In the genomic region with DNA sequence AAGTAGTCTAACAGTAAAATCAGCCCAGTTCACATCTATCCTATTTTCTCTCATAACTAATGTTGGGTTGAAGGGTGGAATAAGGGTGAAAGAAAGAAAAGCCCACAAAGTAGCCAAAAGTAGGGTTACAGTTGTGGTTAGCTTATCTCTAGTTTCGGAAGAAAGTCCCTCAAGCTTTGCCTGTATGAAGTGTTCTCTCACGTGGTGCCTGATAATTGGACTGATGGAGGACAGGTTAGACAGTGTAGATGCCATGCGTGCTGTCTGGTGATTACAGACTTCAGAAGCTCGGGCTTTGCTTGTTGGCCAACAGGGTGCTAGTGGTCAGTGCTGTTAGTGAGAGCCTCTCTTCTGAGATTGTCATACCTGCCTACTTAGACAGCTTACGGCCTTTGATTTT, we compare ENCODE assay signal across 21 mouse cellular contexts. TPM values are rescaled to one million over a fixed set of nuclear protein-coding genes. Genes with fewer than 3 reads are reported as not detected.
DNase-seq lines count a peak whose midpoint lies in the region; ATAC-seq and TF ChIP-seq lines count a peak whose summit lies in the region.
"Had no signal": no experiment of that assay in that cellular context is flagged by ENCODE, and none has a peak within 500 bp of the region (broad histone marks: within the 10 kb centered on the region; RNA-seq: fewer than 3 reads in every experiment).

No protein-coding gene starts in this region.

- 60% methylated on average over 5 of the region's 5 CpGs for WGBS in liver, embryonic 11.5 days
- WGBS in liver, embryonic 12.5 days (ENCODE audit: insufficient replicate concordance) = 42% methylated on average over 5 of the region's 5 CpGs
- WGBS in liver, embryonic 14.5 days (ENCODE audit: insufficient replicate concordance) = 34% methylated on average over 5 of the region's 5 CpGs
- 63% methylated on average over 5 of the region's 5 CpGs for WGBS in liver, postnatal 0 days (ENCODE audit: insufficient replicate concordance)

- ATAC-seq in liver, embryonic 11.5 days (replicated peaks; ENCODE audit: low FRiP score) = peak; percentile 62; the same call in 1 of the 2 replicates
- no peak for ATAC-seq in liver, embryonic 12.5 days
- ATAC-seq in liver, embryonic 14.5 days (ENCODE audit: insufficient read depth) = peak; percentile 39; the same call in 1 of the 2 replicates
- ATAC-seq in liver, postnatal 0 days = no peak
- peak; percentile 79 for ATAC-seq in megakaryocyte-erythroid progenitor cell, adult 5-6 weeks (replicated peaks; ENCODE audit: low FRiP score, low TSS enrichment, poor library complexity, severe bottlenecking)
- ATAC-seq in CD4-positive, CD25-positive, alpha-beta regulatory T cell, adult 4 months = no peak
- ATAC-seq: forebrain, embryonic 13.5 days; forebrain, embryonic 15.5 days; forebrain, postnatal 0 days had no signal

- no peak for DNase-seq in liver, embryonic 11.5 days (ENCODE audit: low spot score)
- no peak for DNase-seq in liver, embryonic 14.5 days (ENCODE audit: low read depth in 3 of 3, low spot score in 3 of 3)
- DNase-seq in liver, postnatal 0 days = no peak
- DNase-seq: adrenal gland, adult 2 months; adrenal gland, postnatal 10 days; adrenal gland, postnatal 25 days; B cell, adult 2 months; cerebellum, adult 11 months; cerebellum, adult 18-20 months; cerebellum, adult 8-10 months; cerebellum, adult 9-11 months; cerebellum, postnatal 14 days; cerebellum, postnatal 36 days; forebrain, postnatal 0 days had no signal

- H3K27ac ChIP-seq in liver, embryonic 11.5 days (ENCODE audit: low read depth, low read length) = no peak overlapping the region
- no peak overlapping the region for H3K27ac ChIP-seq in liver, embryonic 12.5 days
- no peak overlapping the region for H3K27ac ChIP-seq in liver, embryonic 14.5 days
- H3K27ac ChIP-seq in liver, postnatal 0 days (ENCODE audit: low read depth) = no peak overlapping the region
- H3K27ac ChIP-seq: embryonic facial prominence, embryonic 10.5 days; embryonic facial prominence, embryonic 12.5 days; forebrain, embryonic 13.5 days; forebrain, embryonic 15.5 days had no signal

- no peaks in the 10 kb centered on the region for H3K4me1 ChIP-seq in liver, embryonic 11.5 days (replicated peaks; ENCODE audit: control insufficient read depth, insufficient read depth, low read length)
- H3K4me1 ChIP-seq in liver, embryonic 12.5 days = peaks cover 8% of the 10 kb centered on the region
- H3K4me1 ChIP-seq in liver, embryonic 14.5 days (replicated peaks; ENCODE audit: control insufficient read depth in 2 of 2, insufficient read depth in 2 of 2, low read length in 1 of 2) = 0 out of 4 replicates have a peak, but pooled peaks cover 0 to 4% of the 10 kb centered on the region in 2 experiments
- peaks cover 10% of the 10 kb centered on the region; the same call in 1 of the 2 replicates for H3K4me1 ChIP-seq in liver, postnatal 0 days (ENCODE audit: insufficient read depth)
- H3K4me1 ChIP-seq: embryonic facial prominence, embryonic 10.5 days; embryonic facial prominence, embryonic 12.5 days; forebrain, embryonic 13.5 days; forebrain, embryonic 15.5 days had no signal

- no peak overlapping the region for H3K4me2 ChIP-seq in liver, embryonic 11.5 days
- no peak overlapping the region for H3K4me2 ChIP-seq in liver, embryonic 12.5 days
- H3K4me2 ChIP-seq in liver, embryonic 14.5 days (ENCODE audit: low read depth) = no peak overlapping the region
- H3K4me2 ChIP-seq in liver, postnatal 0 days (ENCODE audit: low read depth, low read length) = no peak overlapping the region
- H3K4me2 ChIP-seq: embryonic facial prominence, embryonic 12.5 days; forebrain, embryonic 13.5 days; forebrain, embryonic 15.5 days had no signal

- no peaks in the 10 kb centered on the region for H3K9me3 ChIP-seq in liver, embryonic 11.5 days (ENCODE audit: control insufficient read depth, low read length)
- no peaks in the 10 kb centered on the region for H3K9me3 ChIP-seq in liver, embryonic 12.5 days (replicated peaks)
- H3K9me3 ChIP-seq in liver, embryonic 14.5 days (ENCODE audit: control insufficient read depth, low read length) = no peaks in the 10 kb centered on the region
- no peaks in the 10 kb centered on the region for H3K9me3 ChIP-seq in liver, postnatal 0 days (ENCODE audit: low read length)
- H3K9me3 ChIP-seq: embryonic facial prominence, embryonic 10.5 days; embryonic facial prominence, embryonic 12.5 days; forebrain, embryonic 13.5 days; forebrain, embryonic 15.5 days had no signal

- H3K9ac ChIP-seq in liver, embryonic 11.5 days (ENCODE audit: low read depth, low read length) = no peak overlapping the region
- H3K9ac ChIP-seq in liver, embryonic 12.5 days = no peak overlapping the region
- H3K9ac ChIP-seq in liver, embryonic 14.5 days (replicated peaks) = no peak overlapping the region
- H3K9ac ChIP-seq in liver, postnatal 0 days (replicated peaks) = no peak overlapping the region
- H3K9ac ChIP-seq: embryonic facial prominence, embryonic 12.5 days; forebrain, embryonic 13.5 days; forebrain, embryonic 15.5 days; forebrain, postnatal 0 days had no signal

- no peak for TF ChIP-seq EP300 in liver, embryonic 14.5 days (IDR thresholded peaks at IDR 0.05; ENCODE audit: low read depth)
- TF ChIP-seq EP300 in liver, postnatal 0 days (IDR thresholded peaks at IDR 0.05; ENCODE audit: low read depth) = no peak

- no peak overlapping the region for H3K4me3 ChIP-seq in liver, embryonic 11.5 days (ENCODE audit: low read depth, low read length)
- H3K4me3 ChIP-seq in liver, embryonic 12.5 days = no peak overlapping the region
- no peak overlapping the region for H3K4me3 ChIP-seq in liver, embryonic 14.5 days (ENCODE audit: insufficient read depth in 1 of 2, low read depth in 2 of 2, low read length in 2 of 2)
- no peak overlapping the region for H3K4me3 ChIP-seq in liver, postnatal 0 days (ENCODE audit: low read depth, low read length)
- H3K4me3 ChIP-seq: embryonic facial prominence, embryonic 10.5 days; embryonic facial prominence, embryonic 12.5 days; forebrain, embryonic 13.5 days; forebrain, embryonic 15.5 days had no signal

- no peaks in the 10 kb centered on the region for H3K27me3 ChIP-seq in liver, embryonic 11.5 days (replicated peaks; ENCODE audit: control insufficient read depth, insufficient read depth, low read length)
- H3K27me3 ChIP-seq in liver, embryonic 12.5 days (replicated peaks) = no peaks in the 10 kb centered on the region
- no peaks in the 10 kb centered on the region for H3K27me3 ChIP-seq in liver, embryonic 14.5 days (ENCODE audit: control insufficient read depth, insufficient read depth, low read length)
- H3K27me3 ChIP-seq in liver, postnatal 0 days (ENCODE audit: insufficient read depth, low read length) = no peaks in the 10 kb centered on the region
- H3K27me3 ChIP-seq: embryonic facial prominence, embryonic 12.5 days; forebrain, embryonic 13.5 days; forebrain, embryonic 15.5 days had no signal

- H3K36me3 ChIP-seq in liver, embryonic 11.5 days (ENCODE audit: control insufficient read depth, insufficient read depth, low read length) = peaks cover 34% of the 10 kb centered on the region
- peaks cover 82% of the 10 kb centered on the region for H3K36me3 ChIP-seq in liver, embryonic 12.5 days
- H3K36me3 ChIP-seq in liver, embryonic 14.5 days (replicated peaks; ENCODE audit: control insufficient read depth, insufficient read depth, low read depth) = peaks cover 22% of the 10 kb centered on the region
- peaks cover 36% of the 10 kb centered on the region for H3K36me3 ChIP-seq in liver, postnatal 0 days (replicated peaks; ENCODE audit: insufficient read depth, low read length)

- TF ChIP-seq CTCF in liver, embryonic 14.5 days (IDR thresholded peaks at IDR 0.05; ENCODE audit: low read depth) = no peak
- no peak for TF ChIP-seq CTCF in liver, postnatal 0 days (IDR thresholded peaks at IDR 0.05; ENCODE audit: low read depth)

RNA-seq across cellular contexts. Expression of a gene that starts 18.0 kb away (rescaled TPM):
- 53.6 and 59.7 TPM in 2 replicates for polyA plus RNA-seq in liver, embryonic 11.5 days (2014; fragmentation: Nextera tagmentation; extraction: Ambion mirVana)
- polyA plus RNA-seq in liver, embryonic 12.5 days (2016; fragmentation: Nextera tagmentation; extraction: Ambion mirVana) = 35.5 and 37.2 TPM in 2 replicates
- 12.0 and 12.6 TPM in 2 replicates for polyA plus RNA-seq in liver, embryonic 14.5 days (2012; rRNA removed)
- polyA plus RNA-seq in liver, embryonic 14.5 days (2014; fragmentation: Nextera tagmentation; extraction: Ambion mirVana) = 23.2 and 27.1 TPM in 2 replicates
- 22.9 and 32.5 TPM in 2 replicates for polyA plus RNA-seq in liver, postnatal 0 days (2015; fragmentation: Nextera tagmentation; extraction: Ambion mirVana)
- total RNA-seq in megakaryocyte-erythroid progenitor cell, adult 5-6 weeks (2014; fragmentation: Nextera tagmentation) = 76.9 and 107 TPM in 2 replicates
- total RNA-seq in megakaryocyte-erythroid progenitor cell, adult 5-6 weeks (2017) = 38.5 and 58.0 TPM in 2 replicates
- polyA plus RNA-seq in CD4-positive, CD25-positive, alpha-beta regulatory T cell, adult 4 months (2017; shearing (Covaris generic)) = 10 to 100 TPM; 85.9 to 96.8 TPM

RNA-seq across cellular contexts. Expression of a gene that starts 18.1 kb away (rescaled TPM):
- 15.6 and 16.9 TPM in 2 replicates for polyA plus RNA-seq in liver, embryonic 11.5 days (2014; fragmentation: Nextera tagmentation; extraction: Ambion mirVana)
- 12.1 and 13.2 TPM in 2 replicates for polyA plus RNA-seq in liver, embryonic 12.5 days (2016; fragmentation: Nextera tagmentation; extraction: Ambion mirVana)
- 4.8 and 5.3 TPM in 2 replicates for polyA plus RNA-seq in liver, embryonic 14.5 days (2012; rRNA removed)
- 9.6 and 10.3 TPM in 2 replicates for polyA plus RNA-seq in liver, embryonic 14.5 days (2014; fragmentation: Nextera tagmentation; extraction: Ambion mirVana)
- 5.4 and 6.4 TPM in 2 replicates for polyA plus RNA-seq in liver, postnatal 0 days (2015; fragmentation: Nextera tagmentation; extraction: Ambion mirVana)
- 49.2 and 59.4 TPM in 2 replicates for total RNA-seq in megakaryocyte-erythroid progenitor cell, adult 5-6 weeks (2014; fragmentation: Nextera tagmentation)
- 67.9 and 69.6 TPM in 2 replicates for total RNA-seq in megakaryocyte-erythroid progenitor cell, adult 5-6 weeks (2017)
- polyA plus RNA-seq in CD4-positive, CD25-positive, alpha-beta regulatory T cell, adult 4 months (2017; shearing (Covaris generic)) = 10 to 100 TPM; 18.8 to 22.3 TPM

Comparison
In these comparisons a context has a peak if more than half of its experiments do, and no peak if none do; other contexts are left out.
1. ATAC-seq: peak in liver, embryonic 11.5 days (single experiment), liver, embryonic 14.5 days (single experiment) and megakaryocyte-erythroid progenitor cell, adult 5-6 weeks (single experiment); none in liver, embryonic 12.5 days (single experiment), liver, postnatal 0 days (single experiment) and CD4-positive, CD25-positive, alpha-beta regulatory T cell, adult 4 months (single experiment).